Mouse (Mus musculus) neural tube, embryonic 15.5 days (tissue): ENCODE data around the gene Helq. TPM values are rescaled to one million over a fixed set of nuclear protein-coding genes. Genes with fewer than 3 reads are reported as not detected.

Experiments
- ATAC-seq: fragments of 200-750 bp; cut with Nextera tagmentation; 2 replicates; pipeline ENCODE4 v1.8.0; 2017; ENCODE audit warnings: mild to moderate bottlenecking, moderate TSS enrichment, moderate library complexity; ENCODE audit not compliant: low FRiP score
- H3K27ac ChIP-seq: fragments of 300-500 bp; sonication (generic); replicated peaks from 2 replicates; pipeline ENCODE4 v1.5.1; 2015; ENCODE audit warnings: mild to moderate bottlenecking, inconsistent platforms
- H3K27me3 ChIP-seq: fragments of 300-500 bp; sonication (generic); replicated peaks from 2 replicates; pipeline ENCODE4 v1.6.1; 2015; ENCODE audit warnings: inconsistent platforms
- H3K36me3 ChIP-seq: fragments of 300-500 bp; sonication (generic); 2 replicates; pipeline ENCODE4 v1.6.1; 2015; ENCODE audit warnings: inconsistent platforms
- H3K4me1 ChIP-seq: fragments of 300-500 bp; sonication (generic); 2 replicates; pipeline ENCODE4 v1.6.1; 2015; ENCODE audit warnings: inconsistent platforms
- H3K4me2 ChIP-seq: fragments of 300-500 bp; sonication (generic); 2 replicates; pipeline ENCODE4 v1.6.1; 2015; ENCODE audit warnings: inconsistent platforms, mild to moderate bottlenecking, moderate library complexity
- H3K4me3 ChIP-seq: fragments of 300-500 bp; sonication (generic); replicated peaks from 2 replicates; pipeline ENCODE4 v1.5.1; 2015; ENCODE audit warnings: mild to moderate bottlenecking, inconsistent platforms
- H3K9ac ChIP-seq: fragments of 300-500 bp; sonication (generic); replicated peaks from 2 replicates; pipeline ENCODE4 v1.6.1; 2015; ENCODE audit warnings: mild to moderate bottlenecking, inconsistent platforms
- H3K9me3 ChIP-seq: fragments of 300-500 bp; sonication (generic); replicated peaks from 2 replicates; pipeline ENCODE4 v1.6.1; 2016; ENCODE audit warnings: inconsistent platforms
- WGBS: fragments of 180-500 bp; shearing (Covaris S2); methylation state at CpG from one replicate; pipeline ENCODE4 v1.1.7; 2015; ENCODE audit warnings: mixed read lengths; 5-methylcytosine and 5-hydroxymethylcytosine counted together
- polyA plus RNA-seq: library from polyadenylated mRNA; unstranded; fragments of >200 nt; fragmentation: Nextera tagmentation; extraction: Ambion mirVana; gene quantifications from 2 replicates; pipeline ENCODE4 v1.2.1, GENCODE M21; 2015

The Helq gene
- polyA plus RNA-seq, 1 experiment from 2014 or later = 19.5 TPM

GRCm38 (mm10) chr5:100826531-100826930 lies 28.1 kb upstream of the Helq start:
- Histone ChIP-seq H3K4me3 (no peak overlapping the region), H3K4me2 (no peak overlapping the region), H3K9ac (no peak overlapping the region), H3K27me3 (no peaks in the 10 kb centered on the region), H3K9me3 (no peaks in the 10 kb centered on the region), H3K36me3 (no peaks in the 10 kb centered on the region), H3K4me1 (no peaks in the 10 kb centered on the region), H3K27ac (no peak overlapping the region)
- no peak for ATAC-seq
- 77% methylated on average over 7 of the region's 7 CpGs for WGBS

GRCm38 (mm10) chr5:100825975-100826374 lies 27.6 kb upstream of the Helq start:
- no peak for ATAC-seq
- H3K9me3 ChIP-seq = no peaks in the 10 kb centered on the region
- H3K4me2 ChIP-seq = no peak overlapping the region
- WGBS = 15% methylated on average over 2 of the region's 2 CpGs
- H3K4me1 ChIP-seq = 0 out of 2 replicates have a peak, but pooled peaks cover 4% of the 10 kb centered on the region
- H3K27ac ChIP-seq = no peak overlapping the region
- no peaks in the 10 kb centered on the region for H3K36me3 ChIP-seq
- H3K4me3 ChIP-seq = no peak overlapping the region
- no peaks in the 10 kb centered on the region for H3K27me3 ChIP-seq
- no peak overlapping the region for H3K9ac ChIP-seq

GRCm38 (mm10) chr5:100822826-100823225 lies 24.4 kb upstream of the Helq start:
- ATAC-seq = no peak

GRCm38 (mm10) chr5:100821375-100821774 lies 23.0 kb upstream of the Helq start:
- H3K4me3 ChIP-seq = peak overlapping the region; percentile 88; the same call in 1 of the 2 replicates
- ATAC-seq = peak; percentile 15; the same call in 1 of the 2 replicates
- no peaks in the 10 kb centered on the region for H3K9me3 ChIP-seq
- no peaks in the 10 kb centered on the region for H3K27me3 ChIP-seq
- 85% methylated on average over 8 of the region's 8 CpGs for WGBS
- H3K27ac ChIP-seq = no peak overlapping the region
- peaks cover 15% of the 10 kb centered on the region for H3K4me1 ChIP-seq
- no peaks in the 10 kb centered on the region for H3K36me3 ChIP-seq
- no peak overlapping the region for H3K9ac ChIP-seq
- peak overlapping the region; percentile 91 for H3K4me2 ChIP-seq

More at GRCm38 (mm10) chr5:100822826-100823225, 24.4 kb upstream of the Helq start:
- Histone ChIP-seq H3K27me3 (no peaks in the 10 kb centered on the region), H3K27ac (no peak overlapping the region), H3K4me2 (no peak overlapping the region), H3K9me3 (no peaks in the 10 kb centered on the region), H3K9ac (no peak overlapping the region), H3K4me3 (no peak overlapping the region), H3K36me3 (no peaks in the 10 kb centered on the region), H3K4me1 (peaks cover 15% of the 10 kb centered on the region)
- 91% methylated on average over 7 of the region's 7 CpGs for WGBS

GRCm38 (mm10) chr5:100820483-100821184 lies 22.2 kb upstream of the Helq start, which contains the start of gene Abraxas1:
Abraxas1 (minus strand) TSS chr5:100820965.
- Histone ChIP-seq H3K4me3 (peak within 1 kb of the TSS; percentile 88), H3K4me2 (peak within 1 kb of the TSS; percentile 91), H3K27ac (peak within 1 kb of the TSS; percentile 87), H3K4me1 (peaks cover 15% of the 10 kb centered on the region), H3K27me3 (no peaks in the 10 kb centered on the region), H3K36me3 (no peaks in the 10 kb centered on the region), H3K9ac (peak within 1 kb of the TSS; percentile 90), H3K9me3 (no peaks in the 10 kb centered on the region)
- WGBS = under 1% methylated on average over 62 of the region's 63 CpGs
- ATAC-seq = peak; percentile 98

- H3K4me3 ChIP-seq = peak overlapping the region; percentile 88
- H3K9me3 ChIP-seq = no peaks in the 10 kb centered on the region
- H3K27ac ChIP-seq = peak overlapping the region; percentile 87
- H3K4me2 ChIP-seq = peak overlapping the region; percentile 91
- H3K9ac ChIP-seq = peak overlapping the region; percentile 90
- no peak for ATAC-seq
- H3K4me1 ChIP-seq = peaks cover 15% of the 10 kb centered on the region
- H3K27me3 ChIP-seq = no peaks in the 10 kb centered on the region
- 30% methylated on average over 16 of the region's 16 CpGs for WGBS
- no peaks in the 10 kb centered on the region for H3K36me3 ChIP-seq
These were observed 21.4 kb upstream of the Helq start for GRCm38 (mm10) chr5:100819568-100820480.

GRCm38 (mm10) chr5:100818341-100818740 lies 19.9 kb upstream of the Helq start:
- no peaks in the 10 kb centered on the region for H3K9me3 ChIP-seq
- H3K4me1 ChIP-seq = peaks cover 15% of the 10 kb centered on the region
- H3K4me2 ChIP-seq = no peak overlapping the region
- ATAC-seq = no peak
- 89% methylated on average over 4 of the region's 4 CpGs for WGBS
- no peak overlapping the region for H3K9ac ChIP-seq
- no peak overlapping the region for H3K27ac ChIP-seq
- H3K36me3 ChIP-seq = 0 out of 2 replicates have a peak, but pooled peaks cover 3% of the 10 kb centered on the region
- no peaks in the 10 kb centered on the region for H3K27me3 ChIP-seq
- H3K4me3 ChIP-seq = no peak overlapping the region

GRCm38 (mm10) chr5:100794084-100794483 lies 4.3 kb downstream of the Helq start:
- no peaks in the 10 kb centered on the region for H3K9me3 ChIP-seq

GRCm38 (mm10) chr5:100792261-100792660 lies 6.1 kb downstream of the Helq start:
- Histone ChIP-seq H3K9me3 (no peaks in the 10 kb centered on the region), H3K27me3 (no peaks in the 10 kb centered on the region), H3K36me3 (peaks cover 83% of the 10 kb centered on the region), H3K4me1 (peaks cover 5% of the 10 kb centered on the region), H3K4me2 (no peak overlapping the region), H3K27ac (no peak overlapping the region), H3K9ac (no peak overlapping the region), H3K4me3 (no peak overlapping the region)
- no peak for ATAC-seq
- WGBS = 95% methylated on average over 7 of the region's 7 CpGs

More at GRCm38 (mm10) chr5:100794084-100794483, 4.3 kb downstream of the Helq start:
- Histone ChIP-seq H3K4me1 (peaks cover 12% of the 10 kb centered on the region), H3K27ac (no peak overlapping the region), H3K4me2 (no peak overlapping the region), H3K9ac (no peak overlapping the region), H3K27me3 (no peaks in the 10 kb centered on the region), H3K4me3 (no peak overlapping the region), H3K36me3 (peaks cover 66% of the 10 kb centered on the region)
- no peak for ATAC-seq
- WGBS = 85% methylated on average over 5 of the region's 5 CpGs

- Histone ChIP-seq H3K27ac (no peak overlapping the region), H3K9ac (no peak overlapping the region), H3K4me2 (no peak overlapping the region), H3K4me3 (no peak overlapping the region), H3K4me1 (no peaks in the 10 kb centered on the region), H3K27me3 (no peaks in the 10 kb centered on the region), H3K36me3 (peaks cover 83% of the 10 kb centered on the region), H3K9me3 (no peaks in the 10 kb centered on the region)
- WGBS = 98% methylated on average over 9 of the region's 9 CpGs
- ATAC-seq = no peak
These were observed 10.9 kb downstream of the Helq start for GRCm38 (mm10) chr5:100787527-100787926.

GRCm38 (mm10) chr5:100779002-100779401 lies 19.4 kb downstream of the Helq start:
- WGBS = 97% methylated on average over 13 of the region's 13 CpGs
- ATAC-seq = no peak
- Histone ChIP-seq H3K27me3 (no peaks in the 10 kb centered on the region), H3K27ac (no peak overlapping the region), H3K9ac (no peak overlapping the region), H3K9me3 (no peaks in the 10 kb centered on the region), H3K4me2 (no peak overlapping the region), H3K36me3 (peaks cover 80% of the 10 kb centered on the region), H3K4me3 (no peak overlapping the region), H3K4me1 (no peaks in the 10 kb centered on the region)
